ENCODE assay signal across 11 mouse cellular contexts in the genomic region with DNA sequence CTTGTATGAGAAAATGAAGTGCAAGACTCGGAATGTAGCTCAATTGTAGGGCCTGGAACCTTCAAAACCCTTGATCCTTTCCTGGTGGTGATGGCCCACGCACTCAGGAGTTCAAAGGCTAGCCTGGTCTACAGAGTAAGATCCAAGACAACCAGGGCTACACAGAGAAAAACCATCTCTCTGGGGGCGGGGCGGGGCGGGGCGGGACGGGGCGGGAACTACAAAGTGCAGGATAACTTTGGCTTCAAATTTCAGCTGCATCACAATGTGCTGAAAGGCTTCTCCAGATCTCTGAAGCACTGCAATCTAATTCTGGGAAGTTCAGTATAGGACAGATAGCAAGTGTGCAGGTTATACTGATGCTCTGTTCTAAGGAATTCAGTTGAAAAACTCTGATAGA. TPM values are rescaled to one million over a fixed set of nuclear protein-coding genes. Genes with fewer than 3 reads are reported as not detected.
DNase-seq lines count a peak whose midpoint lies in the region; ATAC-seq and TF ChIP-seq lines count a peak whose summit lies in the region.
"Had no signal": no experiment of that assay in that cellular context is flagged by ENCODE, and none has a peak within 500 bp of the region (broad histone marks: within the 10 kb centered on the region; RNA-seq: fewer than 3 reads in every experiment).

No protein-coding gene starts in this region.

- no peak for ATAC-seq in heart, embryonic 15.5 days (replicated peaks; ENCODE audit: insufficient number of reproducible peaks, insufficient read depth, low FRiP score, low read depth)
- no peak for ATAC-seq in intestine, postnatal 0 days
- ATAC-seq: forebrain, embryonic 16.5 days had no signal

- no peaks in the 10 kb centered on the region for H3K36me3 ChIP-seq in heart, embryonic 15.5 days
- no peaks in the 10 kb centered on the region for H3K36me3 ChIP-seq in ES-Bruce4 (ENCODE audit: control insufficient read depth, insufficient read depth, low read length, poor library complexity, severe bottlenecking)
- no peaks in the 10 kb centered on the region for H3K36me3 ChIP-seq in intestine, postnatal 0 days (ENCODE audit: control insufficient read depth, insufficient read depth)

- TF ChIP-seq POLR2A in ES-Bruce4 (IDR thresholded peaks at IDR 0.05; ENCODE audit: insufficient read depth, low read length) = no peak

- peaks cover 18% of the 10 kb centered on the region for H3K4me1 ChIP-seq in heart, embryonic 15.5 days (replicated peaks)
- peaks cover 3% of the 10 kb centered on the region for H3K4me1 ChIP-seq in ES-Bruce4 (ENCODE audit: control insufficient read depth, insufficient read depth, low read length)
- no peaks in the 10 kb centered on the region for H3K4me1 ChIP-seq in intestine, postnatal 0 days (replicated peaks; ENCODE audit: control insufficient read depth, insufficient read depth, low read length)

- H3K27me3 ChIP-seq in heart, embryonic 15.5 days = no peaks in the 10 kb centered on the region
- H3K27me3 ChIP-seq in ES-Bruce4 (ENCODE audit: control insufficient read depth, insufficient read depth, low read length, poor library complexity, severe bottlenecking) = no peaks in the 10 kb centered on the region
- H3K27me3 ChIP-seq in intestine, postnatal 0 days (replicated peaks; ENCODE audit: control insufficient read depth, insufficient read depth, low read length) = no peaks in the 10 kb centered on the region
- H3K27me3 ChIP-seq: midbrain, embryonic 12.5 days; Patski had no signal

- DNase-seq in heart, adult 18-20 months = no peak
- peak; percentile 29 for DNase-seq in 3134 (ENCODE audit: extremely low read depth, insufficient read length, low spot score)
- DNase-seq in spleen, postnatal 10 days (ENCODE audit: low spot score in 2 of 2) = no peak
- no peak for DNase-seq in spleen, postnatal 14 days (ENCODE audit: low spot score in 2 of 2)
- DNase-seq in layer of hippocampus, postnatal 25 days (ENCODE audit: extremely low spot score in 1 of 2, low spot score in 1 of 2) = no peak

- H3K4me2 ChIP-seq in heart, embryonic 15.5 days = peak overlapping the region; percentile 65; the same call in 1 of the 2 replicates
- peak overlapping the region; percentile 84; the same call in 1 of the 2 replicates for H3K4me2 ChIP-seq in intestine, postnatal 0 days (replicated peaks; ENCODE audit: low read depth)

- no peak overlapping the region for H3K9ac ChIP-seq in heart, embryonic 15.5 days
- H3K9ac ChIP-seq in ES-Bruce4 (ENCODE audit: low read depth, poor library complexity, severe bottlenecking) = no peak overlapping the region
- H3K9ac ChIP-seq in intestine, postnatal 0 days (ENCODE audit: low read depth, low read length) = no peak overlapping the region
- H3K9ac ChIP-seq: midbrain, embryonic 12.5 days had no signal

- H3K9me3 ChIP-seq in heart, embryonic 15.5 days (replicated peaks) = no peaks in the 10 kb centered on the region
- H3K9me3 ChIP-seq in ES-Bruce4 (replicated peaks; ENCODE audit: control insufficient read depth, insufficient read depth, low read length, poor library complexity, severe bottlenecking) = no peaks in the 10 kb centered on the region
- no peaks in the 10 kb centered on the region for H3K9me3 ChIP-seq in intestine, postnatal 0 days (ENCODE audit: control insufficient read depth)
- H3K9me3 ChIP-seq: midbrain, embryonic 12.5 days had no signal

- no peak overlapping the region for H3K4me3 ChIP-seq in heart, embryonic 15.5 days
- H3K4me3 ChIP-seq in ES-Bruce4 (ENCODE audit: low read depth, low read length) = no peak overlapping the region
- no peak overlapping the region for H3K4me3 ChIP-seq in intestine, postnatal 0 days (ENCODE audit: low read depth, low read length)
- H3K4me3 ChIP-seq: midbrain, embryonic 12.5 days had no signal

- WGBS in heart, embryonic 15.5 days = 11% methylated on average over 8 of the region's 8 CpGs
- 18% methylated on average over 8 of the region's 8 CpGs for WGBS in intestine, postnatal 0 days

- TF ChIP-seq EP300 in ES-Bruce4 (IDR thresholded peaks at IDR 0.05; ENCODE audit: insufficient read depth, low read depth, low read length) = no peak

- TF ChIP-seq CTCF in ES-Bruce4 (IDR thresholded peaks at IDR 0.05; ENCODE audit: low read depth, low read length) = no peak
- TF ChIP-seq CTCF in intestine, postnatal 0 days (IDR thresholded peaks at IDR 0.05; ENCODE audit: low read depth) = no peak

- no peak overlapping the region for H3K27ac ChIP-seq in heart, embryonic 15.5 days
- H3K27ac ChIP-seq in ES-Bruce4 (ENCODE audit: insufficient read depth, low read length) = peak overlapping the region; percentile 67; the same call in 1 of the 2 replicates
- H3K27ac ChIP-seq in intestine, postnatal 0 days (ENCODE audit: low read depth, low read length) = no peak overlapping the region

RNA-seq across cellular contexts. Expression of a gene that starts 1.6 kb away (rescaled TPM):
- polyA plus RNA-seq in heart, embryonic 15.5 days (2015; fragmentation: Nextera tagmentation; extraction: Ambion mirVana) = 59.9 and 65.9 TPM in 2 replicates
- 10 to 100 TPM; 19.9 to 28.8 TPM for total RNA-seq in heart, adult 18-20 months (2021)
- 42.3 and 44.7 TPM in 2 replicates for polyA plus RNA-seq in ES-Bruce4 (2011; ENCODE audit: insufficient read depth, insufficient read length, low read depth, missing spikeins)
- polyA plus RNA-seq in intestine, postnatal 0 days (2015; fragmentation: Nextera tagmentation; extraction: Ambion mirVana) = 50.7 and 64.3 TPM in 2 replicates
- 10 to 100 TPM; 25.1 to 25.5 TPM for total RNA-seq in layer of hippocampus, postnatal 25 days (2021)

RNA-seq across cellular contexts. Expression of a gene that starts 12.7 kb away (rescaled TPM):
- polyA plus RNA-seq in heart, embryonic 15.5 days (2015; fragmentation: Nextera tagmentation; extraction: Ambion mirVana) = 35.5 and 36.4 TPM in 2 replicates
- 10 to 100 TPM; 13.3 to 14.7 TPM for total RNA-seq in heart, adult 18-20 months (2021)
- 141 and 154 TPM in 2 replicates for polyA plus RNA-seq in ES-Bruce4 (2011; ENCODE audit: insufficient read depth, insufficient read length, low read depth, missing spikeins)
- polyA plus RNA-seq in intestine, postnatal 0 days (2015; fragmentation: Nextera tagmentation; extraction: Ambion mirVana) = 36.2 and 36.6 TPM in 2 replicates
- 10 to 100 TPM; 22.2 TPM for total RNA-seq in layer of hippocampus, postnatal 25 days (2021)

RNA-seq across cellular contexts. Expression of a gene that starts 42.4 kb away (rescaled TPM):
- 34.5 and 34.7 TPM in 2 replicates for polyA plus RNA-seq in heart, embryonic 15.5 days (2015; fragmentation: Nextera tagmentation; extraction: Ambion mirVana)
- total RNA-seq in heart, adult 18-20 months (2021) = 100 to 1,000 TPM in 1 of 2 experiments, 10 to 100 TPM in 1; 97.9 to 132 TPM
- 149 and 150 TPM in 2 replicates for polyA plus RNA-seq in ES-Bruce4 (2011; ENCODE audit: insufficient read depth, insufficient read length, low read depth, missing spikeins)
- polyA plus RNA-seq in intestine, postnatal 0 days (2015; fragmentation: Nextera tagmentation; extraction: Ambion mirVana) = 24.0 and 25.3 TPM in 2 replicates
- 10 to 100 TPM; 67.2 to 80.9 TPM for total RNA-seq in layer of hippocampus, postnatal 25 days (2021)
